Mouse (Mus musculus) liver, embryonic 12.5 days (tissue): ENCODE measurements at regions not wholly inside any gene's neighbourhood (a gene's known extent, or its start where the extent isn't known, plus 50 kb on each side); places are given as distances from the start of the nearest gene placed in this dataset.

Experiments
- ATAC-seq: fragments of 200-750 bp; cut with Nextera tagmentation; 2 replicates; pipeline ENCODE4 v1.8.0; 2017; ENCODE audit warnings: moderate number of reproducible peaks, mild to moderate bottlenecking, moderate library complexity
- H3K27ac ChIP-seq: fragments of 300-500 bp; sonication (generic); 2 replicates; pipeline ENCODE4 v1.5.1; 2016; ENCODE audit warnings: mild to moderate bottlenecking
- H3K27me3 ChIP-seq: fragments of 300-500 bp; sonication (generic); replicated peaks from 2 replicates; pipeline ENCODE4 v1.6.1; 2016; ENCODE audit warnings: mild to moderate bottlenecking, moderate library complexity
- H3K36me3 ChIP-seq: fragments of 300-500 bp; sonication (generic); 2 replicates; pipeline ENCODE4 v1.6.1; 2016; ENCODE audit warnings: mild to moderate bottlenecking, moderate library complexity
- H3K4me1 ChIP-seq: fragments of 300-500 bp; sonication (generic); 2 replicates; pipeline ENCODE4 v1.6.1; 2016
- H3K4me2 ChIP-seq: fragments of 300-500 bp; sonication (generic); 2 replicates; pipeline ENCODE4 v1.6.1; 2016; ENCODE audit warnings: mild to moderate bottlenecking, moderate library complexity
- H3K4me3 ChIP-seq: fragments of 300-500 bp; sonication (generic); 2 replicates; pipeline ENCODE4 v1.5.1; 2016; ENCODE audit warnings: mild to moderate bottlenecking, moderate library complexity
- H3K9ac ChIP-seq: fragments of 300-500 bp; sonication (generic); 2 replicates; pipeline ENCODE4 v1.6.1; 2016; ENCODE audit warnings: mild to moderate bottlenecking, moderate library complexity
- H3K9me3 ChIP-seq: fragments of 300-500 bp; sonication (generic); replicated peaks from 2 replicates; pipeline ENCODE4 v1.6.1; 2016; ENCODE audit warnings: mild to moderate bottlenecking, moderate library complexity
- WGBS: fragments of 180-500 bp; shearing (Covaris S2); methylation state at CpG from one replicate; pipeline ENCODE4 v1.1.7; 2016; ENCODE audit not compliant: insufficient replicate concordance; 5-methylcytosine and 5-hydroxymethylcytosine counted together

DNA sequence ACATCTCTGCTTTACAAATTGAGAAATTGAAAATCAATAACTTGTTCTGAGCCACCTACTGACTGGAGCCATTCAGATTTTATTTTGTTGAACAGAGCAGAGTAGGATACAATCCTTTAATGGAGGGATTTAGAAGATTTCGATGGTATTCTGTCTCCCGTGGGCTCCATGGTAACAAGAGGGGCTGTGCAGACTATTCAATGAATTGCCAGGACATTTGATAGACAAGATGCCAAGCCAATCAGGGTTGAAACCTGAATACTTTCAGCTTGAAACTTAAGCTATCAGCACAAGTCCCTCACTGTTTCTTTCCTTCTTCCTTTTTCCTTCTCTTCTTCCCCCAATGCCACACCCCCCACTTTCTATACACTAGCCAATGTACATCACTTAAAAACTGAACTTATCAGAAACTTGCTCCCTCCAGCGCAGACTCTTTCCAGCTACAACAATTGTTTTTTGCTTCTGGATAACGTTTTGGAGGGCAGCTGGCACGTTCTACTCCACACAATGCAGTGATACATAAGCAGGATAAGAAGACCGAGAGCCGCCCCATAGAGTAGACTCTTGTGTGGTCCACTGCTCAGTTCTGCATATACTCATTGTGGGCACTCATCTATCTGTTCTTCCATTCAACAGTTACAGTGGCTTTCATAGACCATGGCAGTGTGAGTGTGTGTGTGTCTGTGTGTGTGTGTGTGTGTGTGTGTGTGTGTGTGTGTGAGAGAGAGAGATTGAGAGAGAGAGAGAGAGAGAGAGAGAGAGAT, 78.1 kb upstream of the Ptbp2 start:
- H3K9me3 ChIP-seq = no peaks in the 10 kb centered on the region
- no peak for ATAC-seq
- no peak overlapping the region for H3K4me3 ChIP-seq
- no peaks in the 10 kb centered on the region for H3K27me3 ChIP-seq
- no peak overlapping the region for H3K27ac ChIP-seq
- H3K9ac ChIP-seq = no peak overlapping the region
- no peaks in the 10 kb centered on the region for H3K36me3 ChIP-seq
- no peak overlapping the region for H3K4me2 ChIP-seq
- no peaks in the 10 kb centered on the region for H3K4me1 ChIP-seq
- WGBS = 73% methylated on average over 7 of the region's 7 CpGs
